Mouse (Mus musculus) left cerebral cortex, postnatal 4 days (tissue): ENCODE data around the gene Washc3. TPM values are rescaled to one million over a fixed set of nuclear protein-coding genes. Genes with fewer than 3 reads are reported as not detected.

Experiments used
- DNase-seq: peaks from one replicate; pipeline ENCODE4 v3.0.0-alpha.2; 2022
- intact Hi-C: fragments of 180-260 bp; cut with DNase I; formaldehyde crosslinking; loops from one replicate; pipeline ENCODE4 v1.15.1; 2025
- total RNA-seq, 2 experiments: library from RNA; stranded (reverse); gene quantifications; 2 replicates each; pipeline ENCODE4 v1.2.3; 2021

Washc3 gene
- total RNA-seq, 2 experiments from 2014 or later: 21.8 to 24.9 TPM

- intact Hi-C loops: no loop called here
- DNase-seq: no peak
These were observed 51.4 kb downstream of the Washc3 start for GRCm38 (mm10) chr10:88252121-88252862.

GRCm38 (mm10) chr10:88255556-88255955, 54.7 kb downstream of the Washc3 start:
- intact Hi-C loops: no loop called here
- DNase-seq: no peak

DNA sequence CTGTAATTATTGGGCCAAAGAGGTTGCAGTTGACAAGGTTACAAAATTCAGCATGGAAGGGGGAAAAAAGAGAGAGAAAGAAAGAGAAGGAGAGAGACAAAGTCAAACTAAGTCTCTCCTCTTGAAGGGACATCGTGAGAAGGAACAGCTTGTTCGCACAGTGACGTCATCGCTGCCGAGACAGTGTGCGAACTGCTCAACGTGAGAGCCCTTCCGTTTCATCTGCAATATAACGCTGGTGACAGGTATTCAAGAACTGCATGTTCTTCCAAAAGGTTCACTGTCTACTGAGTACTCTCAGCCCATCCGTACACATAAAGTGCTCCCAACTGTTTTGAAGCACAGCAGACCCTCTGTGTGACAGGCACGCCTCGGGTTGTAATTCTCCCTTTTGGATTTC, 59.4 kb downstream of the Washc3 start:
- intact Hi-C loops: no loop called here
- DNase-seq: no peak

- intact Hi-C loops: no loop called here
- DNase-seq: no peak
These were observed 60.3 kb downstream of the Washc3 start for GRCm38 (mm10) chr10:88261186-88261585.

DNA sequence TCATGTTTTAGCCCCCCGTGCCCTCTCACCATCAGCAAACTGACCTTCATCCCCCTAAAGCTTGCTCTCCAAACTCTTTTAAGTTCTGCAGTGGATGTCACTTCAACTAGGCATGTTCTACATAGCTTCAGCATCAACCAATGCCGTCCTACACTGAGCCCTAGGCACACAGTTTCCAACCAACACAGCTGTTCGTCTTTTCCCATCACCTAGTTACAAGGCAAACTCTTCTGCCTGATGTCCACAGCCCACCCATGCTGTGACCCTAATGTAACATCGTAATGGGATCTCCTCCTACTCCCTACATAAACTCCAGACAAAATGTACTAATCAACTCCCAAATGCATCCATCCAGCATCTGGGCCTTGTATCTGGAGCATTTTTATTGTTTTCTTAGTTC, 62.5 kb downstream of the Washc3 start:
- DNase-seq: no peak
- intact Hi-C loops: no loop called here

- no peak for DNase-seq
- intact Hi-C loops: no loop called here
These were observed 73.2 kb downstream of the Washc3 start for GRCm38 (mm10) chr10:88274045-88274444.

DNA sequence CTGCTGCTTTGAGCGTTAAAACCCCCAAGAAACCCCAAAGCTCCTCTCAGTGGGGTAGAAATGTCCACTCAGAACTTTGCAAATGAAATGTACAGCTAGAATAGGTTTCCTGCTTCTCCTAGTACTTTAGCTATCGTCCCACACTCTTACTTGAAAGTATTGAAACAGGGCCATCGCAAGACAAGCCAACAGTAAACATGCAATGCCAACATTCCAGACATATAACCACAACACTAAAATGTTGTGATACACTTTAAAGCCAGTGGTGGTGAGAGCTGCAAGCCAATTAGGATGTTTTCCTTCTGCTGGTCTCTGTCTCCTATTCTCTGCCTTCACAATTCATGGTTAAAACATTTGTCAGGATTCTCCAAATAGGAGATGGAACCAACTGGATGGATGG, 80.8 kb downstream of the Washc3 start:
- intact Hi-C loops: no loop called here
- DNase-seq: no peak

GRCm38 (mm10) chr10:88284343-88284990, 83.6 kb downstream of the Washc3 start:
- intact Hi-C loops: no loop called here
- DNase-seq: no peak

DNA sequence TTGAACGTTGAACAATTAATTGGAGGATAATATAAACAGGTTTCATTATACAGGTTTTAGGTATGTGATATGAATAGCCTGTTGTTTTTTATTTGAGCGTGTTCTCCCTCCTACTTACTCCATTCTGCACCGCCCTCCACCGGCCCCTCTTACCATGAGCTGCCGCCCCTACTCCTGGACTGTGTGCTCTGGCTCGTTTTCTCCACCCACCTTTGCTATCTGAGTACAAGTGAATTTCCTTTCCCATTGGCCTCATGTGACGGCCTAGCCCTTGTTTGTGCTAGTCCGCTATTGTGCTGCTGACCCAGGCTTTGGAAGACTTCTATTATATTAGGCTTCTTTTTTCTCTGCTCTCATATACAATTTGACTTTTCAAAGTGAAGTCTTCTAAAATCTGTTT, 86.4 kb downstream of the Washc3 start:
- no peak for DNase-seq
- intact Hi-C loops: no loop called here

GRCm38 (mm10) chr10:88288061-88288460, 87.2 kb downstream of the Washc3 start:
- intact Hi-C loops: no loop called here
- no peak for DNase-seq

GRCm38 (mm10) chr10:88295091-88295490, 94.2 kb downstream of the Washc3 start:
- no peak for DNase-seq
- intact Hi-C loops: no loop called here

Other genes with a start within 250 kb of the Washc3 start
- gene Pmch, start 110.0 kb upstream of the Washc3 start, total RNA-seq: not detected
- 1 to 10 TPM; 3.9 to 4.3 TPM for gene Parpbp, start 54.2 kb upstream of the Washc3 start, total RNA-seq
- gene Nup37, start 54.1 kb upstream of the Washc3 start, total RNA-seq: 10 to 100 TPM in 1 of 2 experiments, 1 to 10 TPM in 1; 9.2 to 11.0 TPM
- gene Dram1, start 178.0 kb downstream of the Washc3 start, total RNA-seq: 1 to 10 TPM; 1.6 to 2.1 TPM
- 10 to 100 TPM; 95.3 to 97.6 TPM for gene Gnptab, start 178.0 kb downstream of the Washc3 start, total RNA-seq